ENCODE assay signal across 14 mouse cellular contexts in genomic region chr2:45059010-45059409, GRCm38 (mm10). TPM values are rescaled to one million over a fixed set of nuclear protein-coding genes. Genes with fewer than 3 reads are reported as not detected.
DNase-seq lines count a peak whose midpoint lies in the region; ATAC-seq and TF ChIP-seq lines count a peak whose summit lies in the region.
"Had no signal": no experiment of that assay in that cellular context is flagged by ENCODE, and none has a peak within 500 bp of the region (broad histone marks: within the 10 kb centered on the region; RNA-seq: fewer than 3 reads in every experiment).

No protein-coding gene starts in this region.

- H3K36me3 ChIP-seq in embryonic facial prominence, embryonic 14.5 days (ENCODE audit: control insufficient read depth, insufficient read depth, low read length): no peaks in the 10 kb centered on the region
- H3K36me3 ChIP-seq in embryonic facial prominence, embryonic 10.5 days (replicated peaks): no peaks in the 10 kb centered on the region
- no peaks in the 10 kb centered on the region for H3K36me3 ChIP-seq in forebrain, embryonic 10.5 days (replicated peaks)
- no peaks in the 10 kb centered on the region for H3K36me3 ChIP-seq in liver, embryonic 16.5 days (ENCODE audit: control insufficient read depth, insufficient read depth)
- H3K36me3 ChIP-seq: limb, embryonic 15.5 days had no signal

- no peak for DNase-seq in embryonic facial prominence, embryonic 14.5 days (ENCODE audit: low spot score)
- no peak for DNase-seq in embryonic facial prominence, embryonic 10.5 days (ENCODE audit: low spot score)
- DNase-seq in left cerebral cortex, adult 2 months (ENCODE audit: extremely low spot score in 1 of 2, low spot score in 2 of 2): peak in 1 of 2 experiments; percentile 15
- DNase-seq in left cerebral cortex, postnatal 10 days (ENCODE audit: extremely low spot score in 1 of 2, low spot score in 2 of 2): no peak
- DNase-seq in forebrain, embryonic 10.5 days (ENCODE audit: extremely low spot score, low spot score): no peak
- DNase-seq in heart, postnatal 36 days: no peak
- no peak for DNase-seq in lung, postnatal 36 days
- DNase-seq: adrenal gland, adult 8-10 months; gastrocnemius, postnatal 25 days; kidney, postnatal 36 days; right cerebral cortex, adult 18-20 months; thymus, adult 18-20 months had no signal

- H3K27ac ChIP-seq in embryonic facial prominence, embryonic 14.5 days (replicated peaks; ENCODE audit: low read depth, low read length): no peak overlapping the region
- no peak overlapping the region for H3K27ac ChIP-seq in embryonic facial prominence, embryonic 10.5 days (replicated peaks)
- peak overlapping the region; percentile 89 for H3K27ac ChIP-seq in left cerebral cortex, adult 2 months
- H3K27ac ChIP-seq in forebrain, embryonic 10.5 days: peak overlapping the region; percentile 20; the same call in 1 of the 2 replicates
- H3K27ac ChIP-seq in liver, embryonic 16.5 days (ENCODE audit: low read length): peak overlapping the region; percentile 74
- H3K27ac ChIP-seq: limb, embryonic 15.5 days had no signal

- H3K4me2 ChIP-seq in embryonic facial prominence, embryonic 14.5 days (ENCODE audit: low read depth, low read length): no peak overlapping the region
- H3K4me2 ChIP-seq in liver, embryonic 16.5 days (ENCODE audit: low read depth, low read length): peak overlapping the region; percentile 40; the same call in 1 of the 2 replicates
- H3K4me2 ChIP-seq: limb, embryonic 15.5 days had no signal

- H3K27me3 ChIP-seq in embryonic facial prominence, embryonic 14.5 days (replicated peaks; ENCODE audit: control insufficient read depth, insufficient read depth, low read length): no peaks in the 10 kb centered on the region
- no peaks in the 10 kb centered on the region for H3K27me3 ChIP-seq in embryonic facial prominence, embryonic 10.5 days (replicated peaks; ENCODE audit: low read depth, poor library complexity, severe bottlenecking)
- no peaks in the 10 kb centered on the region for H3K27me3 ChIP-seq in forebrain, embryonic 10.5 days (ENCODE audit: poor library complexity, severe bottlenecking)
- no peaks in the 10 kb centered on the region for H3K27me3 ChIP-seq in liver, embryonic 16.5 days (ENCODE audit: control insufficient read depth, insufficient read depth, low read depth, low read length)
- H3K27me3 ChIP-seq: limb, embryonic 15.5 days had no signal

- no peaks in the 10 kb centered on the region for H3K9me3 ChIP-seq in embryonic facial prominence, embryonic 14.5 days (ENCODE audit: control insufficient read depth, low read length)
- no peaks in the 10 kb centered on the region for H3K9me3 ChIP-seq in embryonic facial prominence, embryonic 10.5 days
- H3K9me3 ChIP-seq in forebrain, embryonic 10.5 days: no peaks in the 10 kb centered on the region
- no peaks in the 10 kb centered on the region for H3K9me3 ChIP-seq in liver, embryonic 16.5 days (replicated peaks; ENCODE audit: control insufficient read depth, low read length)
- H3K9me3 ChIP-seq: limb, embryonic 15.5 days had no signal

- ATAC-seq in embryonic facial prominence, embryonic 14.5 days (ENCODE audit: low read depth): peak; percentile 48; the same call in 1 of the 2 replicates
- no peak for ATAC-seq in liver, embryonic 16.5 days (ENCODE audit: low read depth)

- TF ChIP-seq CTCF in left cerebral cortex, adult 2 months (IDR thresholded peaks at IDR 0.05): no peak

- no peak overlapping the region for H3K9ac ChIP-seq in embryonic facial prominence, embryonic 14.5 days (ENCODE audit: low read depth, low read length)
- peak overlapping the region; percentile 27; the same call in 1 of the 2 replicates for H3K9ac ChIP-seq in liver, embryonic 16.5 days (ENCODE audit: low read depth, low read length)
- H3K9ac ChIP-seq: limb, embryonic 15.5 days had no signal

- intact Hi-C loops in left cerebral cortex, adult 2 months (cut with DNase I): loop anchor here (10.0 kb wide), 1 partner anchor 46 kb away; no protein-coding TSS in a partner anchor
- intact Hi-C loops in left cerebral cortex, postnatal 10 days (cut with DNase I): no loop called here
- intact Hi-C loops in heart, postnatal 36 days (cut with DNase I): no loop called here

- WGBS in embryonic facial prominence, embryonic 14.5 days: 77% methylated on average over 12 of the region's 12 CpGs
- WGBS in embryonic facial prominence, embryonic 10.5 days: 79% methylated on average over 12 of the region's 12 CpGs
- WGBS in forebrain, embryonic 10.5 days: 74% methylated on average over 12 of the region's 12 CpGs
- 90% methylated on average over 12 of the region's 12 CpGs for WGBS in liver, embryonic 16.5 days (ENCODE audit: insufficient replicate concordance)

- no peak overlapping the region for H3K4me3 ChIP-seq in embryonic facial prominence, embryonic 14.5 days (ENCODE audit: low read depth, low read length)
- H3K4me3 ChIP-seq in embryonic facial prominence, embryonic 10.5 days: no peak overlapping the region
- H3K4me3 ChIP-seq in left cerebral cortex, adult 2 months: no peak overlapping the region
- no peak overlapping the region for H3K4me3 ChIP-seq in forebrain, embryonic 10.5 days
- H3K4me3 ChIP-seq in liver, embryonic 16.5 days (ENCODE audit: low read depth, low read length): no peak overlapping the region
- H3K4me3 ChIP-seq: limb, embryonic 15.5 days had no signal

- peaks cover 10% of the 10 kb centered on the region; the same call in 1 of the 2 replicates for H3K4me1 ChIP-seq in embryonic facial prominence, embryonic 14.5 days (ENCODE audit: control insufficient read depth, insufficient read depth, low read length)
- H3K4me1 ChIP-seq in embryonic facial prominence, embryonic 10.5 days: peaks cover 50% of the 10 kb centered on the region
- peaks cover 86% of the 10 kb centered on the region for H3K4me1 ChIP-seq in forebrain, embryonic 10.5 days
- peaks cover 51% of the 10 kb centered on the region for H3K4me1 ChIP-seq in liver, embryonic 16.5 days (ENCODE audit: control insufficient read depth, low read depth, low read length)

RNA-seq across cellular contexts. Expression of gene Zeb2, which starts 58.2 kb away (rescaled TPM):
- polyA plus RNA-seq in embryonic facial prominence, embryonic 14.5 days (2014; fragmentation: Nextera tagmentation; extraction: Ambion mirVana): 49.0 and 49.5 TPM in 2 replicates
- 20.9 and 27.8 TPM in 2 replicates for polyA plus RNA-seq in embryonic facial prominence, embryonic 10.5 days (2016; fragmentation: Nextera tagmentation; extraction: Ambion mirVana)
- total RNA-seq in left cerebral cortex, adult 2 months (2021): 100 to 1,000 TPM; 156 to 181 TPM
- total RNA-seq in left cerebral cortex, postnatal 10 days (2021): 100 to 1,000 TPM; 220 to 259 TPM
- polyA plus RNA-seq in forebrain, embryonic 10.5 days (2016; fragmentation: Nextera tagmentation; extraction: Ambion mirVana): 30.2 and 30.4 TPM in 2 replicates
- polyA plus RNA-seq in liver, embryonic 16.5 days (2015; fragmentation: Nextera tagmentation; extraction: Ambion mirVana): 12.1 and 12.5 TPM in 2 replicates
- 10 to 100 TPM; 53.1 to 54.2 TPM for total RNA-seq in heart, postnatal 36 days (2021)

Comparison
In these comparisons a context has a peak if more than half of its experiments do, and no peak if none do; other contexts are left out.
1. H3K27ac ChIP-seq: peak in left cerebral cortex, adult 2 months (single experiment), forebrain, embryonic 10.5 days (single experiment) and liver, embryonic 16.5 days (single experiment); none in embryonic facial prominence, embryonic 14.5 days (single experiment) and embryonic facial prominence, embryonic 10.5 days (single experiment).